Mouse (Mus musculus): ENCODE measurements around the gene Pdlim1. TPM values are rescaled to one million over a fixed set of nuclear protein-coding genes. Genes with fewer than 3 reads are reported as not detected.

Pdlim1 gene
- polyA plus RNA-seq, 1 experiment from 2014 or later = 122 TPM

Other genes with a start within 250 kb of the Pdlim1 start
- gene Cyp2c54, start 198.0 kb downstream of the Pdlim1 start, polyA plus RNA-seq (2016; fragmentation: Nextera tagmentation; extraction: Ambion mirVana) = not detected in 2 replicates
- gene Cyp2c50, start 182.2 kb downstream of the Pdlim1 start, polyA plus RNA-seq (2016; fragmentation: Nextera tagmentation; extraction: Ambion mirVana) = not detected in 2 replicates
- not detected in 2 replicates for gene Cyp2c70, start 84.5 kb downstream of the Pdlim1 start, polyA plus RNA-seq (2016; fragmentation: Nextera tagmentation; extraction: Ambion mirVana)
- gene Sorbs1, start 241.9 kb upstream of the Pdlim1 start, polyA plus RNA-seq (2016; fragmentation: Nextera tagmentation; extraction: Ambion mirVana) = 40.7 and 41.1 TPM in 2 replicates